Mouse (Mus musculus): ENCODE results near the gene Blm. TPM values are rescaled to one million over a fixed set of nuclear protein-coding genes. Genes with fewer than 3 reads are reported as not detected.

Blm gene
- polyA plus RNA-seq, 1 experiment from 2014 or later, result 25.9 TPM

GRCm38 (mm10) chr7:80451550-80452232, 83.2 kb downstream of the Blm start:
- Histone ChIP-seq H3K9ac (ENCODE audit: low read depth, low read length) (no peak overlapping the region), H3K4me2 (ENCODE audit: low read depth, low read length) (no peak overlapping the region), H3K4me1 (ENCODE audit: control insufficient read depth, low read depth, low read length) (peaks cover 39% of the 10 kb centered on the region), H3K36me3 (ENCODE audit: control insufficient read depth, insufficient read depth) (peaks cover 17% of the 10 kb centered on the region), H3K27me3 (ENCODE audit: control insufficient read depth, insufficient read depth, low read depth, low read length) (no peaks in the 10 kb centered on the region), H3K4me3 (ENCODE audit: low read depth, low read length) (no peak overlapping the region), H3K27ac (ENCODE audit: low read length) (peak overlapping the region; percentile 89), H3K9me3 (replicated peaks; ENCODE audit: control insufficient read depth, low read length) (no peaks in the 10 kb centered on the region)
- WGBS (ENCODE audit: insufficient replicate concordance), result 69% methylated on average over 3 of the region's 3 CpGs
- peak; percentile 76 for ATAC-seq (ENCODE audit: low read depth)

GRCm38 (mm10) chr7:80450354-80450753, 84.6 kb downstream of the Blm start:
- peak overlapping the region; percentile 89 for H3K27ac ChIP-seq (ENCODE audit: low read length)
- no peak overlapping the region for H3K4me2 ChIP-seq (ENCODE audit: low read depth, low read length)
- WGBS (ENCODE audit: insufficient replicate concordance), result 44% methylated on average over 4 of the region's 4 CpGs
- H3K4me1 ChIP-seq (ENCODE audit: control insufficient read depth, low read depth, low read length), result peaks cover 44% of the 10 kb centered on the region
- H3K27me3 ChIP-seq (ENCODE audit: control insufficient read depth, insufficient read depth, low read depth, low read length), result no peaks in the 10 kb centered on the region
- no peak overlapping the region for H3K4me3 ChIP-seq (ENCODE audit: low read depth, low read length)
- H3K36me3 ChIP-seq (ENCODE audit: control insufficient read depth, insufficient read depth), result peaks cover 11% of the 10 kb centered on the region; the same call in 1 of the 2 replicates
- H3K9me3 ChIP-seq (replicated peaks; ENCODE audit: control insufficient read depth, low read length), result no peaks in the 10 kb centered on the region
- H3K9ac ChIP-seq (ENCODE audit: low read depth, low read length), result no peak overlapping the region
- ATAC-seq (ENCODE audit: low read depth), result no peak

- Histone ChIP-seq H3K4me2 (ENCODE audit: low read depth, low read length) (no peak overlapping the region), H3K27ac (ENCODE audit: low read length) (no peak overlapping the region), H3K4me1 (ENCODE audit: control insufficient read depth, low read depth, low read length) (peaks cover 51% of the 10 kb centered on the region), H3K4me3 (ENCODE audit: low read depth, low read length) (no peak overlapping the region), H3K9me3 (replicated peaks; ENCODE audit: control insufficient read depth, low read length) (no peaks in the 10 kb centered on the region), H3K36me3 (ENCODE audit: control insufficient read depth, insufficient read depth) (peaks cover 11% of the 10 kb centered on the region; the same call in 1 of the 2 replicates), H3K9ac (ENCODE audit: low read depth, low read length) (no peak overlapping the region), H3K27me3 (ENCODE audit: control insufficient read depth, insufficient read depth, low read depth, low read length) (no peaks in the 10 kb centered on the region)
- ATAC-seq (ENCODE audit: low read depth), result no peak
- WGBS (ENCODE audit: insufficient replicate concordance), result 17% methylated on average over 6 of the region's 6 CpGs
These were observed 85.3 kb downstream of the Blm start for GRCm38 (mm10) chr7:80449620-80450091.

GRCm38 (mm10) chr7:80447336-80447735, 87.6 kb downstream of the Blm start:
- no peaks in the 10 kb centered on the region for H3K36me3 ChIP-seq (ENCODE audit: control insufficient read depth, insufficient read depth)
- H3K9me3 ChIP-seq (replicated peaks; ENCODE audit: control insufficient read depth, low read length), result no peaks in the 10 kb centered on the region
- H3K27me3 ChIP-seq (ENCODE audit: control insufficient read depth, insufficient read depth, low read depth, low read length), result no peaks in the 10 kb centered on the region
- WGBS (ENCODE audit: insufficient replicate concordance), result 31% methylated on average over 8 of the region's 8 CpGs
- ATAC-seq (ENCODE audit: low read depth), result peak; percentile 65
- H3K27ac ChIP-seq (ENCODE audit: low read length), result no peak overlapping the region
- peaks cover 58% of the 10 kb centered on the region for H3K4me1 ChIP-seq (ENCODE audit: control insufficient read depth, low read depth, low read length)
- no peak overlapping the region for H3K9ac ChIP-seq (ENCODE audit: low read depth, low read length)
- H3K4me3 ChIP-seq (ENCODE audit: low read depth, low read length), result no peak overlapping the region
- peak overlapping the region; percentile 10 for H3K4me2 ChIP-seq (ENCODE audit: low read depth, low read length)

- Histone ChIP-seq H3K4me1 (ENCODE audit: control insufficient read depth, low read depth, low read length) (peaks cover 56% of the 10 kb centered on the region), H3K9ac (ENCODE audit: low read depth, low read length) (no peak overlapping the region), H3K4me2 (ENCODE audit: low read depth, low read length) (no peak overlapping the region), H3K27me3 (ENCODE audit: control insufficient read depth, insufficient read depth, low read depth, low read length) (no peaks in the 10 kb centered on the region), H3K9me3 (replicated peaks; ENCODE audit: control insufficient read depth, low read length) (no peaks in the 10 kb centered on the region), H3K36me3 (ENCODE audit: control insufficient read depth, insufficient read depth) (no peaks in the 10 kb centered on the region), H3K4me3 (ENCODE audit: low read depth, low read length) (no peak overlapping the region), H3K27ac (ENCODE audit: low read length) (no peak overlapping the region)
- no peak for ATAC-seq (ENCODE audit: low read depth)
- 60% methylated on average over 7 of the region's 7 CpGs for WGBS (ENCODE audit: insufficient replicate concordance)
These were observed 88.6 kb downstream of the Blm start for GRCm38 (mm10) chr7:80446221-80446878.

GRCm38 (mm10) chr7:80445492-80445891, 89.4 kb downstream of the Blm start:
- H3K36me3 ChIP-seq (ENCODE audit: control insufficient read depth, insufficient read depth), result no peaks in the 10 kb centered on the region
- ATAC-seq (ENCODE audit: low read depth), result peak; percentile 75
- peak overlapping the region; percentile 81 for H3K27ac ChIP-seq (ENCODE audit: low read length)
- no peak overlapping the region for H3K4me3 ChIP-seq (ENCODE audit: low read depth, low read length)
- no peaks in the 10 kb centered on the region for H3K9me3 ChIP-seq (replicated peaks; ENCODE audit: control insufficient read depth, low read length)
- peaks cover 48% of the 10 kb centered on the region for H3K4me1 ChIP-seq (ENCODE audit: control insufficient read depth, low read depth, low read length)
- no peaks in the 10 kb centered on the region for H3K27me3 ChIP-seq (ENCODE audit: control insufficient read depth, insufficient read depth, low read depth, low read length)
- peak overlapping the region; percentile 46 for H3K4me2 ChIP-seq (ENCODE audit: low read depth, low read length)
- H3K9ac ChIP-seq (ENCODE audit: low read depth, low read length), result 0 out of 2 replicates have a peak overlapping the region, but pooled peaks have one; percentile 16
- 21% methylated on average over 6 of the region's 6 CpGs for WGBS (ENCODE audit: insufficient replicate concordance)

GRCm38 (mm10) chr7:80444401-80445249, 90.3 kb downstream of the Blm start:
- Histone ChIP-seq H3K9ac (ENCODE audit: low read depth, low read length) (peak overlapping the region; percentile 16; the same call in 1 of the 2 replicates), H3K4me2 (ENCODE audit: low read depth, low read length) (peak overlapping the region; percentile 46), H3K9me3 (replicated peaks; ENCODE audit: control insufficient read depth, low read length) (no peaks in the 10 kb centered on the region), H3K27ac (ENCODE audit: low read length) (peak overlapping the region; percentile 81), H3K36me3 (ENCODE audit: control insufficient read depth, insufficient read depth) (no peaks in the 10 kb centered on the region), H3K27me3 (ENCODE audit: control insufficient read depth, insufficient read depth, low read depth, low read length) (no peaks in the 10 kb centered on the region; the same call in 1 of the 2 replicates), H3K4me3 (ENCODE audit: low read depth, low read length) (no peak overlapping the region), H3K4me1 (ENCODE audit: control insufficient read depth, low read depth, low read length) (peaks cover 39% of the 10 kb centered on the region)
- WGBS (ENCODE audit: insufficient replicate concordance), result 27% methylated on average over 17 of the region's 17 CpGs
- peak; percentile 42 for ATAC-seq (ENCODE audit: low read depth)

GRCm38 (mm10) chr7:80443124-80443523, 91.8 kb downstream of the Blm start:
- H3K36me3 ChIP-seq (ENCODE audit: control insufficient read depth, insufficient read depth), result no peaks in the 10 kb centered on the region
- 73% methylated on average over 3 of the region's 3 CpGs for WGBS (ENCODE audit: insufficient replicate concordance)

More at GRCm38 (mm10) chr7:80443124-80443523, 91.8 kb downstream of the Blm start:
- Histone ChIP-seq H3K9me3 (replicated peaks; ENCODE audit: control insufficient read depth, low read length) (no peaks in the 10 kb centered on the region), H3K27me3 (ENCODE audit: control insufficient read depth, insufficient read depth, low read depth, low read length) (no peaks in the 10 kb centered on the region; the same call in 1 of the 2 replicates), H3K4me3 (ENCODE audit: low read depth, low read length) (no peak overlapping the region), H3K27ac (ENCODE audit: low read length) (no peak overlapping the region), H3K4me2 (ENCODE audit: low read depth, low read length) (no peak overlapping the region), H3K4me1 (ENCODE audit: control insufficient read depth, low read depth, low read length) (peaks cover 37% of the 10 kb centered on the region), H3K9ac (ENCODE audit: low read depth, low read length) (no peak overlapping the region)
- ATAC-seq (ENCODE audit: low read depth), result no peak
